ENCODE assay signal across 8 mouse cellular contexts in the genomic region with DNA sequence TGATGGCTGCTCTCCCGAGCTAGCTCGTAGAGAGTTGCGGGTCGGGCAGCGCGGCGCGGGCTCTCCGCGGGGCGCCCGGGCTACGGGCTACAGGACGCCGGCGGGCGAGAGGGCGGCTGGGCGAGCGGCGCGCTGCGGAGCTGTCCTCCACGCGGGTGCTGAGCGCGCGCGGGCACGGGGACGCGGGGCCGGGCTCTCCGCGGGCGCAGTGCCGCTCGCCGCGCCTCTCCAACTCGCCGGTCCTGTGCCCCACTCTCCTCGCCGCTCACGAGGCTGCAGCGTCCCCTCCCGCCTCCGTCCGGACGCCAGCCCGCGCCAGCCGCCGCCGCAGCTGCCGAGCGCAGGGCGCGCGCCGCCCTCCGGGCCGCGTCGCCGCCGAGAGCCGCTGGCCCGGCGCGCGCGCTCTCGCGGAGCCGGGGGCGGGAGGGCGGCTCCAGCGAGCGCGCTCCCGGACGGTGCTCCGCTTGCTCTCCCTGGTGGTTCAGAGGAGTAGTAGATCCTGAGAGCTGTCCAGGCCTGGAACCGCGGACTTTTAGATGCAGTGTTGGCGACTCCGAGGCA. TPM values are rescaled to one million over a fixed set of nuclear protein-coding genes. Genes with fewer than 3 reads are reported as not detected.
DNase-seq lines count a peak whose midpoint lies in the region; ATAC-seq lines count a peak whose summit lies in the region.

A gene (minus strand): TSS at position 347 of the 561 bp plus-strand sequence.

- WGBS in hindbrain, embryonic 15.5 days, result under 1% methylated on average over 78 of the region's 88 CpGs

- DNase-seq in adrenal gland, adult 8-10 months, result peak; percentile 17
- peak; percentile 75 to 80 for DNase-seq in cerebellum, postnatal 10 days
- peak; percentile 58 to 72 for DNase-seq in frontal cortex, postnatal 10 days (ENCODE audit: low spot score in 2 of 2)
- DNase-seq in left cerebral cortex, adult 18-20 months (ENCODE audit: low spot score in 2 of 2), result peak; percentile 68 to 87
- DNase-seq in mesoderm, embryonic 11.5 days (ENCODE audit: low read depth, low spot score), result peak; percentile 87
- peak; percentile 73 for DNase-seq in right cerebral cortex, postnatal 4 days

- H3K27me3 ChIP-seq in hindbrain, embryonic 15.5 days, result no peaks in the 10 kb centered on the region

- H3K9me3 ChIP-seq in hindbrain, embryonic 15.5 days, result no peaks in the 10 kb centered on the region

- H3K27ac ChIP-seq in hindbrain, embryonic 15.5 days (replicated peaks), result peak within 1 kb of the TSS; percentile 80

- peak within 1 kb of the TSS; percentile 65 for H3K9ac ChIP-seq in hindbrain, embryonic 15.5 days

- H3K36me3 ChIP-seq in hindbrain, embryonic 15.5 days, result no peaks in the 10 kb centered on the region

- peak within 1 kb of the TSS; percentile 74 for H3K4me3 ChIP-seq in hindbrain, embryonic 15.5 days

- H3K4me2 ChIP-seq in hindbrain, embryonic 15.5 days, result peak within 1 kb of the TSS; percentile 96

- ATAC-seq in hindbrain, embryonic 15.5 days (ENCODE audit: low FRiP score, low read depth), result peak; percentile 95
- no peak for ATAC-seq in monocyte, adult 5-6 weeks (replicated peaks; ENCODE audit: insufficient number of reproducible peaks, low FRiP score, low TSS enrichment, poor library complexity, severe bottlenecking)

- H3K4me1 ChIP-seq in hindbrain, embryonic 15.5 days (replicated peaks), result peaks cover 10% of the 10 kb centered on the region

RNA-seq across cellular contexts. Expression of the gene that starts here (rescaled TPM):
- total RNA-seq in adrenal gland, adult 8-10 months (2022), result 1 to 10 TPM; 1.4 to 4.2 (median 2.2) TPM
- polyA plus RNA-seq in hindbrain, embryonic 15.5 days (2015; fragmentation: Nextera tagmentation; extraction: Ambion mirVana), result 3.2 and 3.6 TPM in 2 replicates
- 100 to 1,000 TPM; 228 to 230 TPM for total RNA-seq in left cerebral cortex, adult 18-20 months (2021)
- total RNA-seq in monocyte, adult 5-6 weeks (2017), result not detected in 3 replicates

Comparison
In these comparisons a context has a peak if more than half of its experiments do, and no peak if none do; other contexts are left out.
1. RNA of the gene that starts here (total RNA-seq): 228 to 230 TPM in left cerebral cortex, adult 18-20 months; 1.4 to 4.2 TPM in adrenal gland, adult 8-10 months and not detected in monocyte, adult 5-6 weeks; every median in the first group is over 10 times any median in the second.
2. DNase-seq: peak in every context shown above with its lines; median percentile 87 in mesoderm, embryonic 11.5 days; 78 in cerebellum, postnatal 10 days; 78 in left cerebral cortex, adult 18-20 months; 73 in right cerebral cortex, postnatal 4 days; 65 in frontal cortex, postnatal 10 days; 17 in adrenal gland, adult 8-10 months.